Mouse (Mus musculus) midbrain, embryonic 10.5 days (tissue): ENCODE data around the gene Echdc2. TPM values are rescaled to one million over a fixed set of nuclear protein-coding genes. Genes with fewer than 3 reads are reported as not detected.
A peak's percentile ranks its signal among the peaks of the same experiment; 100 is the strongest.
"Not testable (repeated sequence)": the region's sequence is repeated elsewhere in the genome, so short reads cannot be mapped to it uniquely, and the experiment has no call there.

Experiments
- DNase-seq: peaks from one replicate; pipeline ENCODE4 v3.0.0-alpha.2; 2017; ENCODE audit warnings: low spot score
- H3K27ac ChIP-seq: fragments of 300-500 bp; sonication (generic); replicated peaks from 2 replicates; pipeline ENCODE4 v1.5.1; 2016; ENCODE audit warnings: mild to moderate bottlenecking
- H3K27me3 ChIP-seq: fragments of 300-500 bp; sonication (generic); 2 replicates; pipeline ENCODE4 v1.6.1; 2016; ENCODE audit warnings: low read depth, mild to moderate bottlenecking; ENCODE audit not compliant: poor library complexity, severe bottlenecking
- H3K36me3 ChIP-seq: fragments of 300-500 bp; sonication (generic); 2 replicates; pipeline ENCODE4 v1.6.1; 2016; ENCODE audit warnings: mild to moderate bottlenecking, moderate library complexity
- H3K4me1 ChIP-seq: fragments of 300-500 bp; sonication (generic); 2 replicates; pipeline ENCODE4 v1.6.1; 2016
- H3K4me3 ChIP-seq: fragments of 300-500 bp; sonication (generic); 2 replicates; pipeline ENCODE4 v1.5.1; 2016; ENCODE audit warnings: mild to moderate bottlenecking, moderate library complexity
- H3K9me3 ChIP-seq: fragments of 300-500 bp; sonication (generic); replicated peaks from 2 replicates; pipeline ENCODE4 v1.6.1; 2016; ENCODE audit warnings: mild to moderate bottlenecking
- WGBS: fragments of 180-500 bp; shearing (Covaris S2); methylation state at CpG from one replicate; pipeline ENCODE4 v1.1.7; 2016; 5-methylcytosine and 5-hydroxymethylcytosine counted together
- polyA plus RNA-seq: library from polyadenylated mRNA; unstranded; fragments of >200 nt; fragmentation: Nextera tagmentation; extraction: Ambion mirVana; gene quantifications from 2 replicates; pipeline ENCODE4 v1.2.1, GENCODE M21; 2016

Echdc2 gene
- polyA plus RNA-seq, 1 experiment from 2014 or later, result 16.4 TPM

DNA sequence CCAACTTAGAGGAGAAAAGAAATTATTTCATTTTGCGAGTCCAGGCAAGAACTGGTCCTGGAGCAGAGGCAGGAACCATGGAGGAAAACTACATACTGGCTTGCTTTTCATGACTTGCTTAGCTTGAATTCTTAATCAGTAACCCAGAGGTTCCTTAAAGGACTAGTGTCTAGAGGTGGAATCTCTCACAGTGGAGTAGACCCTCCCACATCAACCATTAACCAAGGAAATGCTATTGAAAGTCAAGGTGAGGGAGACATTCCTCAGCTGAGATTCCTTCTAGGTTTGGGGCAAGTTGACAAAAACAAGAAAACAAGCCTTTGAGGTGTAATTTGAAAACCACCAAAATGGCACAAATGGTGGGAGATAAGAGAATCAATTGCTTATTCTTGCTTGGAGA is 20.4 kb upstream of the Echdc2 start, which contains the start of gene Scp2:
Gene Scp2, minus strand, starts transcription at position 119 of the 400 bp plus-strand sequence.
- Histone ChIP-seq H3K4me1 (no peaks in the 10 kb centered on the region), H3K27ac (no peak within 1 kb of the TSS), H3K9me3 (peaks cover 7% of the 10 kb centered on the region; the same call in 1 of the 2 replicates)

DNA sequence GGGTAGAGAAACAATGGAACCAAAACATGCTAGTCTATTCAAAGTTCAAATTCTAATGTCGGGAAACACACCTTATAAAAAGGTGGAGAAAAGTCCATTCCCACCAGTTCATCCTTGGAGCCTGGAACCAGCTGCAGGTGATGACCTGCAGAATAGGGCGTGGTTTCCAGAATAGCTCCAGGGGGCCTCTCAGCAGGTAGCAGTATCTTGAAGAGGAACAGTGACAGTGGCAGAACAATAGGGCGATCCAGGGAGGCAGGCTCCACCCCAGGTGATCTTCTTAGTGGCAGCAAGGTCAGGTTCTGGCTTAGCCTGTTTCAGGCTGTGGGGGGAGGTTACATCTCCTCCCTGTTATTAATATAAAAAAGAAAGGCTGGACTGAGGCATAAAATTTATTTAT is 19.7 kb upstream of the Echdc2 start:
- not testable (repeated sequence) for H3K4me3 ChIP-seq, H3K27me3 ChIP-seq, DNase-seq, H3K36me3 ChIP-seq, H3K4me1 ChIP-seq, H3K27ac ChIP-seq, H3K9me3 ChIP-seq
- 24% methylated on average over 3 of the region's 3 CpGs for WGBS

More for the DNA sequence above, 20.4 kb upstream of the Echdc2 start, which contains the start of gene Scp2:
- Histone ChIP-seq H3K27me3 (no peaks in the 10 kb centered on the region), H3K4me3 (no peak within 1 kb of the TSS), H3K36me3 (no peaks in the 10 kb centered on the region)
- 88% methylated on average over 1 of the region's 1 CpGs for WGBS
- DNase-seq, result no peak

DNA sequence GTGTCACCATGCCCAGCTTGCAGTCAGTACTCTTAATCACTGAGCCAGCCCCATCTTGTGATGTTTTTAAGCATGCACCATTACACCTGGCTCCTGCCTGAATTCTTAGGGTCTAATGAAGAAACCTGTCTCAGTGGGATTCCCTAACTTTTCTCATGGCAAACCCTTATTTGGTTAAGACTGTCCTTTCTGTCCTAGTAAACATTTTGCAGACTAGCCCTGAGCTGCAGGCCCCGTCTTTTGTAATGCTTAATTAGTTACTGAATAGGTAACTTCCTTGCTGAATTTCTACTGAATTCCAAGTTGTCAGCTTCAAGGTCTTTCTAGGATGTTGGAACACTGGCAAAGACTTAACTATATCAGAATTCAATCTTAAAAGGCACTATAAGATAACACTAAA is 10.1 kb upstream of the Echdc2 start:
- DNase-seq, H3K4me3 ChIP-seq, H3K27ac ChIP-seq, H3K36me3 ChIP-seq, H3K27me3 ChIP-seq, H3K4me1 ChIP-seq: not testable (repeated sequence)
- H3K9me3 ChIP-seq, result peaks cover 12% of the 10 kb centered on the region; the same call in 1 of the 2 replicates
- WGBS, result 85% methylated on average over 1 of the region's 1 CpGs

DNA sequence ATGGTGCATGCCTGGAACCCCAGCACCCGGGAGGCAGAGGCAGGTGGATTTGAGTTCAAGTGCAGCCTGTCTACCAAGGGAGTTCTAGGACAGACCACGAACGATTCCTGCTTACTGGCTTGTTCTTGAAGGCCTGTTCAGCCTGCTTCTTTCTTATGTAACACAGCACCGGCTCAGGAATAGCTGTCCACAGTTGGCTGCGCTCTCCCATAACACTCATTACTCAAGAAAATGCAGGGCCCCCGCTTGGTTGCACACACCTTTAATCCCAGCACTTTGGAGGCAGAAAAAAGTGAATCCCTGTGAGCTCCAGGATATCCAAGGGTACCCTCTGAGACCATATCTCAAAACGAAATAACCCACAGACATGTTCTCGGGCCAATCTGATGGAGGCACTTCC is 3.3 kb upstream of the Echdc2 start:
- Histone ChIP-seq H3K27ac (no peak overlapping the region), H3K27me3 (peaks cover 20% of the 10 kb centered on the region)
- WGBS, result 91% methylated on average over 8 of the region's 8 CpGs

DNA sequence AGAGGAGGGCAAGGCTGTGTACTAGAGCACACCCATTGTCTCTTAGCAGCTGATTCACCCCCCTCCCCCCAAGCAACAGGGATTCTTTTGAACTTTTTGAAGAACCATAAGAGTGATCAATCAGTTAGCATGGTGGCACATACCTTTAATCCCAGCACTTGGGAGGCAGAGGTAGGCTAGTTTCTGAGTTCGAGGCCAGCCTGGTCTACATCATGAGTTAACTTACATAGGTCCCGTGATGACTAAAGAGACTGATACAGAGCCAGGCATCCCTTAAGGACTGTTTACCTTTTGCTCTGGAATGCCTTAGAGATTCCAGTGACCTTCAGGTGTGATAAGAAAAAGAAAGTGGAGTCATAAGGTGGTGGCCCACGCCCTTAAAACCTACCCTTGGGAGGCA is 1.9 kb upstream of the Echdc2 start:
- Histone ChIP-seq H3K4me3 (no peak overlapping the region), H3K4me1 (peaks cover 12% of the 10 kb centered on the region), H3K27me3 (peaks cover 20% of the 10 kb centered on the region), H3K9me3 (no peaks in the 10 kb centered on the region), H3K27ac (no peak overlapping the region), H3K36me3 (no peaks in the 10 kb centered on the region)
- WGBS, result 89% methylated on average over 3 of the region's 3 CpGs
- no peak for DNase-seq

More for the DNA sequence above, 3.3 kb upstream of the Echdc2 start:
- H3K36me3 ChIP-seq, result no peaks in the 10 kb centered on the region
- peaks cover 12% of the 10 kb centered on the region for H3K4me1 ChIP-seq
- no peaks in the 10 kb centered on the region; the same call in 1 of the 2 replicates for H3K9me3 ChIP-seq
- H3K4me3 ChIP-seq, result no peak overlapping the region
- no peak for DNase-seq

DNA sequence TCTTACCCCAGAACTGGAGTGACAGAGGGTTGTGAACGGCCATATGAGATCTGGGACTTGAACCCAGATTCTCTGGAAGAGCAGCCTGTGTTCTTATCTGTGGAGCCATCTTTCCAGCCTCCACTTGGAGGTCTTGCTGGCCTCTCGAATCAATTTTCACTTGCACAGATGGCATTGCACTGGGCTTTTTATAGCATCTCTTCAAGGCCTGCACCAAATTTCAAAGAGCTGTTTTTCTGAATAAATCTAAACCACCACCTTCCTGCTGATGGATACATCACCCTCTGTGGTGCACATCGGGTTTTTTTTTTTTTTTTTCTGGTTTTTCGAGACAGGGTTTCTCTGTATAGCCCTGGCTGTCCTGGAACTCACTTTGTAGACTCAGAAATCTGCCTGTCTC is 1.6 kb downstream of the Echdc2 start:
- H3K9me3 ChIP-seq, result no peaks in the 10 kb centered on the region
- H3K36me3 ChIP-seq, result no peaks in the 10 kb centered on the region
- DNase-seq, result no peak
- H3K27me3 ChIP-seq, result peaks cover 20% of the 10 kb centered on the region
- H3K27ac ChIP-seq, result no peak overlapping the region
- WGBS, result 89% methylated on average over 4 of the region's 4 CpGs
- no peak overlapping the region for H3K4me3 ChIP-seq
- H3K4me1 ChIP-seq, result peaks cover 12% of the 10 kb centered on the region

DNA sequence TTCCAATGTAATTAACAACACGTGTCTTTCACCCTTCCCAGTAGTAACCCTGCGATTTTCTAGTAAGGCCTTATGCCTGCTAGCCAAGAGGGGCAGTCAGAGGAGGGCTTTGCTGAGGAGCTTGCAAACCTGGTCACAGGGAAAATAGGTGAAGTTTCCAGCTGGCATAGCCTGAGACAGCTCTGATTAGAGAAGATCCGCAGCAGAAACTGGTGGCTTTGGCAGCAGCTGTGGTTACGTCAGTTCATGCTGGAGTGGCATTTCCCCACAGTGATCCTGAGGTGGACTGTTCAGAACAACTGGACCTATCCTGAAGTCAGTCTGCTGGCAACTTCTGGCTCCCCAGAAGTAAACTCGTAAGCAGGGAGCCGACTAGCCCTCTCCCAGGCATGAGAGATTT is 2.8 kb downstream of the Echdc2 start:
- DNase-seq, result no peak
- Histone ChIP-seq H3K27ac (no peak overlapping the region), H3K27me3 (peaks cover 20% of the 10 kb centered on the region), H3K9me3 (no peaks in the 10 kb centered on the region), H3K4me3 (no peak overlapping the region), H3K36me3 (no peaks in the 10 kb centered on the region), H3K4me1 (peaks cover 12% of the 10 kb centered on the region)
- WGBS, result 88% methylated on average over 6 of the region's 6 CpGs

DNA sequence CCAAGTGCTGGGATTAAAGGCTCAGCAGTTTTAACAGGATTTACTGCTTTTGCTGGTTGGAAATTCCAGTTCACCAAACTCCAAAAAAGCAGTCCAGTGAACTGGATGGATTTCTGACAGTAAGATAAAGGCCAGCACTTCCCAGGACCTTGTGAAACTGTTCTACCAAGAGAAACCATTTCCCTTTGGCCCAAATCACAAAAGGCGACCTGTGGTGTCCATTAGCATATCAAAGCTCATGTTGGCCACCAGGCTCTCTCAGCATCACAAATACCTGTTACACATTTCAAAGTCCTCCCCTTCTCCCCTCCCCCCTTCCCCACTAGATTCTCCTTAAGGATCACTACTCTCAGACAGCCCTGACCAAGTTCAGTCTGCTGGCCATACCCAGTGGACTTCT is 17.0 kb downstream of the Echdc2 start:
- no peak for DNase-seq
- H3K36me3 ChIP-seq, result no peaks in the 10 kb centered on the region
- 21% methylated on average over 1 of the region's 1 CpGs for WGBS

DNA sequence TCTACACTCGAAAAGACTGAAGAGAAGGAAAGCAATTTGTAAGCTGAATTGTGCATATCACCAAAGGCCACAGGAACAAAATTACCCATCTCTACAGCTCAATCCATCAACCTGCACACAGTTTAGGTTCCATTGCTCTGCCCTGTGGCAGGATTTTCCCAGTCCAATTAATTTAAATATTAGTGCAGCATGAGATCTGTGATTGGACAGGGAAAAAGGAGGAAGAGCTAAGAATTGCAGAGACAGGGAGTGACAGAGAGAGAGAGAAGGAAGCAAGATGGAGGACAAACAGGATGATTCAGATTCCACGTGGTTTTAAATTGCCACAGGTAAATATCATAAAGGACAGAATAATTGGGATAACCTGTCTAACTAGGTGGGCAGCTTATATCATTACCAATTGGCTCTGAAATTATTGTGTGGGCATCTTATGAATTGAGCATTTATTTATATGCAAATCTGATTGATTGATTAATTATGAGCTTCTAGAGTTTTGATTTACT is 27.6 kb downstream of the Echdc2 start:
- Histone ChIP-seq H3K4me1 (peaks cover 4% of the 10 kb centered on the region; the same call in 1 of the 2 replicates), H3K9me3 (no peaks in the 10 kb centered on the region), H3K27ac (no peak overlapping the region), H3K36me3 (no peaks in the 10 kb centered on the region), H3K4me3 (no peak overlapping the region), H3K27me3 (no peaks in the 10 kb centered on the region)
- 75% methylated on average over 2 of the region's 2 CpGs for WGBS
- no peak for DNase-seq

More for the DNA sequence above, 17.0 kb downstream of the Echdc2 start:
- no peaks in the 10 kb centered on the region for H3K9me3 ChIP-seq
- no peak overlapping the region for H3K27ac ChIP-seq
- H3K4me3 ChIP-seq, result no peak overlapping the region
- H3K27me3 ChIP-seq, result no peaks in the 10 kb centered on the region
- no peaks in the 10 kb centered on the region for H3K4me1 ChIP-seq

DNA sequence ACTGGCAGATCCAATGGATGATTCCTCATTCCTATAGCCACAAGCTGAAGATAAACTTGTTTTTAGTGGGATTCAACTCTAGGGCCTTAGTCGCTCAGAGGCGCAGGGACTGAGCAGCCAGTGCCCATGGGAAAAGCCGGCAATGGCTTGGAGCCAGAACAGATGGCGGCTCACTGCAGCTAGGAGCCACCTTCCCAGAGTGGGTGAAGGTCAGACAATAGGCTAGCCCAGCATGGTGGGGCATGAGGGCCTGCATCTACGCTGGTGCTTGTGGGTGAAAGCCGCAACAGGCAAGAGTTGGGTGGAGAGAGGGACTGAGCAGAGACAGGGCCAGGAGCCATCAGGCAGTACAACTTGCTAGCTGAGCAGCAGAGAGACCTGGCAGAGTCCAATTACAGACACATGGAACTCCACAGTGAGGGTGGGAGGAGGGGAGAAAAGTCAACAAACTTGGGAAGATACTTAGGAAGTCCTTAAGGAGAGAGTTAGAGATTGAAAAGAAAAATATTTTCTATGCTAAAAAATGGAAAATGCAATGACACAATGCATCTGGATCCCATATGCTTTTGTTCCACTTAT is 31.1 kb downstream of the Echdc2 start:
- no peaks in the 10 kb centered on the region for H3K27me3 ChIP-seq
- peak overlapping the region; percentile 23; the same call in 1 of the 2 replicates for H3K27ac ChIP-seq
- no peaks in the 10 kb centered on the region for H3K9me3 ChIP-seq
- DNase-seq, result no peak
- 57% methylated on average over 6 of the region's 6 CpGs for WGBS
- no peaks in the 10 kb centered on the region for H3K36me3 ChIP-seq
- H3K4me1 ChIP-seq, result peaks cover 4% of the 10 kb centered on the region; the same call in 1 of the 2 replicates
- no peak overlapping the region for H3K4me3 ChIP-seq

DNA sequence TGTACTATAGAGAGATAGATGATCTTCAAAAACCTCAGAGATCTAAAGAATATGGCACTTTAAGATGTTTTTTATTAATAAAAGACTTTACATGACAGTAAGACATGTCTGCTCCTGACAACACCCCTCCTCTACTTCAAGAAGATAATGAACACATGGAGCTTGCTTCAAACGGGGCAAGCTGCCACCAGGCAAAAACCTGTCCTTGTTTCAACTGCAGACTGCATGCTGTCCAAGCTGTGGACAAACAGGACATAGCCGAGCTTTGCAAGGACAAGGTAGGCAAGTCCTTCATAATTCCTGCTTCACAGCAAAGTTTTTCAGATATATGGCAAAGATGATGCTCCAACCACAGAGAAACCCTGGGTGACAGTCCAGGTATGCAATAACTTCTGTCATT is 34.0 kb downstream of the Echdc2 start:
- Histone ChIP-seq H3K4me1 (peaks cover 4% of the 10 kb centered on the region; the same call in 1 of the 2 replicates), H3K4me3 (no peak overlapping the region), H3K27ac (no peak overlapping the region), H3K27me3 (no peaks in the 10 kb centered on the region), H3K36me3 (no peaks in the 10 kb centered on the region), H3K9me3 (no peaks in the 10 kb centered on the region)
- DNase-seq, result no peak
- WGBS, result 83% methylated on average over 2 of the region's 2 CpGs

DNA sequence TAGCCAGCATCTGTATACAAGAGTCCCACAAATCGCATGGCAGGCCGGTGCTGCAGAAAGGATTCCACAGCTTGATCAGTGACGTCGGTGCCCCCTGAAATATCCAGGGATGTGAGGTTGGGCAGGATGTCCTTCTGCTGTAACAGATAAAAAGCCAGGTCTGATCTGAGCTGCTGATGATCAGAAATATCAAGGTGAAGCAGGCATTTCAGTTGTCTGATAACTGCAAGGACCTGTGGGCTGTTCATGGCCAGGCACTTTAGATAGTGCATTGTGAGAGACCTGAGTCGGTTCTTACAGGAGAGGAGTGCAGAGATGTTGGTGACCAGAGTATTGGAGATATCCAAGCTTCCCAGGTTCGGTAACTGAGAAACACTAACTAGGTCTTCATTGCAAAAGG is 39.4 kb downstream of the Echdc2 start:
- 91% methylated on average over 6 of the region's 6 CpGs for WGBS
- H3K9me3 ChIP-seq, result no peaks in the 10 kb centered on the region
- H3K27me3 ChIP-seq, result no peaks in the 10 kb centered on the region
- H3K4me1 ChIP-seq, result no peaks in the 10 kb centered on the region
- no peak for DNase-seq
- H3K36me3 ChIP-seq, result no peaks in the 10 kb centered on the region
- no peak overlapping the region for H3K27ac ChIP-seq
- no peak overlapping the region for H3K4me3 ChIP-seq

DNA sequence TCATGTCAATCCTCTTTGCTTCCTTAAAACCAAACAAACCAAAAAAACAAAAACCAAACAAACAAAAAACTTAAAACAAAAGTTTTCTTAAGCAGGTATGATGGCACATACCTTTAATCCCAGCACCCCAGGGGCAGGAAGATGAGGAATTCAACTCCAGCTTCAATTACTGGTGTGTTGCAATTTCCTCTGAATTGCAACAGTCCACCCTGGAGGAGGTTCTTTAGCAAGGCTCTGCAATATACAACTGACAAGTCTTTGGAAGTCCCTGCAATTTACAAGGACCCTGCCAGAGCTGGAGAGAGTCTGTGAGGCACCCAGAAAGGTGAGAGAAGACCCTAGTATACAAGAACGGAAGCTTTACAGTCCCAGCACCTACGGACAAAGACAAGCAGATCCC is 47.8 kb downstream of the Echdc2 start:
- Histone ChIP-seq H3K36me3 (no peaks in the 10 kb centered on the region), H3K27me3 (peaks cover 33% of the 10 kb centered on the region), H3K4me1 (peaks cover 10% of the 10 kb centered on the region), H3K4me3 (no peak overlapping the region), H3K27ac (no peak overlapping the region), H3K9me3 (no peaks in the 10 kb centered on the region)
- WGBS, result 83% methylated on average over 2 of the region's 2 CpGs
- DNase-seq, result no peak
